ENCODE assay signal across 20 mouse cellular contexts in genomic region chr13:80899435-80900029, GRCm38 (mm10).
"Had no signal": no experiment of that assay in that cellular context is flagged by ENCODE, and none has a peak within 500 bp of the region (broad histone marks: within the 10 kb centered on the region; RNA-seq: fewer than 3 reads in every experiment).

No protein-coding gene starts in this region.

- H3K4me2 ChIP-seq: limb, embryonic 13.5 days; liver, embryonic 12.5 days; liver, embryonic 15.5 days; lung, embryonic 15.5 days; midbrain, embryonic 13.5 days; neural tube, embryonic 12.5 days; neural tube, embryonic 15.5 days; stomach, embryonic 15.5 days had no signal

- H3K27ac ChIP-seq: limb, embryonic 10.5 days; limb, embryonic 13.5 days; liver, embryonic 12.5 days; liver, embryonic 15.5 days; lung, embryonic 15.5 days; midbrain, embryonic 10.5 days; midbrain, embryonic 13.5 days; neural tube, embryonic 12.5 days; neural tube, embryonic 15.5 days; stomach, embryonic 15.5 days had no signal

- ATAC-seq: liver, embryonic 12.5 days; midbrain, embryonic 13.5 days had no signal

- H3K9me3 ChIP-seq: limb, embryonic 10.5 days; limb, embryonic 13.5 days; liver, embryonic 12.5 days; liver, embryonic 15.5 days; lung, embryonic 15.5 days; midbrain, embryonic 10.5 days; midbrain, embryonic 13.5 days; neural tube, embryonic 12.5 days; neural tube, embryonic 15.5 days; stomach, embryonic 15.5 days had no signal

- H3K27me3 ChIP-seq: limb, embryonic 13.5 days; liver, embryonic 12.5 days; liver, embryonic 15.5 days; lung, embryonic 15.5 days; midbrain, embryonic 13.5 days; neural tube, embryonic 12.5 days; neural tube, embryonic 15.5 days; stomach, embryonic 15.5 days had no signal

- H3K9ac ChIP-seq: limb, embryonic 13.5 days; liver, embryonic 12.5 days; liver, embryonic 15.5 days; lung, embryonic 15.5 days; midbrain, embryonic 13.5 days; neural tube, embryonic 12.5 days; neural tube, embryonic 15.5 days; stomach, embryonic 15.5 days had no signal

- DNase-seq: kidney, adult 9 months; kidney, postnatal 14 days; kidney, postnatal 4 days; liver; lung, adult 18-20 months; lung, postnatal 10 days; lung, postnatal 36 days; right cerebral cortex, postnatal 25 days; spleen, adult 18-20 months; thymus, postnatal 36 days had no signal

- H3K4me3 ChIP-seq: limb, embryonic 10.5 days; limb, embryonic 13.5 days; liver, embryonic 12.5 days; liver, embryonic 15.5 days; lung, embryonic 15.5 days; midbrain, embryonic 10.5 days; midbrain, embryonic 13.5 days; neural tube, embryonic 12.5 days; neural tube, embryonic 15.5 days; stomach, embryonic 15.5 days had no signal

- H3K4me1 ChIP-seq: limb, embryonic 10.5 days; limb, embryonic 13.5 days; liver, embryonic 12.5 days; liver, embryonic 15.5 days; lung, embryonic 15.5 days; midbrain, embryonic 10.5 days; midbrain, embryonic 13.5 days; neural tube, embryonic 12.5 days; neural tube, embryonic 15.5 days; stomach, embryonic 15.5 days had no signal
